Mouse (Mus musculus) intestine, postnatal 0 days (tissue): ENCODE results near the gene C2cd4d. TPM values are rescaled to one million over a fixed set of nuclear protein-coding genes. Genes with fewer than 3 reads are reported as not detected.

Experiments
- ATAC-seq: fragments of 200-750 bp; cut with Nextera tagmentation; 2 replicates; pipeline ENCODE4 v1.8.0; 2017; ENCODE audit warnings: mild to moderate bottlenecking, moderate TSS enrichment, moderate library complexity
- H3K27ac ChIP-seq: fragments of 300-500 bp; sonication (generic); 2 replicates; pipeline ENCODE4 v1.5.1; 2014; ENCODE audit warnings: mild to moderate bottlenecking, low read depth, low read length, moderate library complexity
- H3K27me3 ChIP-seq: fragments of 300-500 bp; sonication (generic); replicated peaks from 2 replicates; pipeline ENCODE4 v1.6.1; 2014; ENCODE audit warnings: low read length, mixed read lengths; ENCODE audit not compliant: control insufficient read depth, insufficient read depth
- H3K36me3 ChIP-seq: fragments of 300-500 bp; sonication (generic); 2 replicates; pipeline ENCODE4 v1.6.1; 2014; ENCODE audit warnings: mild to moderate bottlenecking, moderate library complexity; ENCODE audit not compliant: control insufficient read depth, insufficient read depth
- H3K4me1 ChIP-seq: fragments of 300-500 bp; sonication (generic); replicated peaks from 2 replicates; pipeline ENCODE4 v1.6.1; 2014; ENCODE audit warnings: antibody characterized with exemption, low read length, mixed read lengths; ENCODE audit not compliant: control insufficient read depth, insufficient read depth
- H3K4me2 ChIP-seq: fragments of 300-500 bp; sonication (generic); replicated peaks from 2 replicates; pipeline ENCODE4 v1.6.1; 2014; ENCODE audit warnings: low read depth, mild to moderate bottlenecking, moderate library complexity
- H3K4me3 ChIP-seq: fragments of 300-500 bp; sonication (generic); 2 replicates; pipeline ENCODE4 v1.5.1; 2014; ENCODE audit warnings: low read depth, low read length
- H3K9ac ChIP-seq: fragments of 300-500 bp; sonication (generic); 2 replicates; pipeline ENCODE4 v1.6.1; 2014; ENCODE audit warnings: mild to moderate bottlenecking, low read depth, low read length
- H3K9me3 ChIP-seq: fragments of 300-500 bp; sonication (generic); 2 replicates; pipeline ENCODE4 v1.6.1; 2016; ENCODE audit warnings: mixed run types; ENCODE audit not compliant: control insufficient read depth
- CTCF ChIP-seq: sonication (generic); IDR thresholded peaks from 2 replicates; pipeline ENCODE4 v1.5.1; 2016; ENCODE audit warnings: low read depth, mild to moderate bottlenecking, control low read depth, antibody characterized with exemption, moderate library complexity
- WGBS: fragments of 180-500 bp; shearing (Covaris S2); extraction: QIAGEN DNeasy Blood & Tissue Kit; methylation state at CpG from one replicate; pipeline ENCODE4 v1.1.7; 2014; 5-methylcytosine and 5-hydroxymethylcytosine counted together
- polyA plus RNA-seq: library from polyadenylated mRNA; unstranded; fragments of >200 nt; fragmentation: Nextera tagmentation; extraction: Ambion mirVana; gene quantifications from 2 replicates; pipeline ENCODE4 v1.2.1, GENCODE M21; 2015

Gene C2cd4d
- polyA plus RNA-seq, 1 experiment from 2014 or later = 0.87 TPM

DNA sequence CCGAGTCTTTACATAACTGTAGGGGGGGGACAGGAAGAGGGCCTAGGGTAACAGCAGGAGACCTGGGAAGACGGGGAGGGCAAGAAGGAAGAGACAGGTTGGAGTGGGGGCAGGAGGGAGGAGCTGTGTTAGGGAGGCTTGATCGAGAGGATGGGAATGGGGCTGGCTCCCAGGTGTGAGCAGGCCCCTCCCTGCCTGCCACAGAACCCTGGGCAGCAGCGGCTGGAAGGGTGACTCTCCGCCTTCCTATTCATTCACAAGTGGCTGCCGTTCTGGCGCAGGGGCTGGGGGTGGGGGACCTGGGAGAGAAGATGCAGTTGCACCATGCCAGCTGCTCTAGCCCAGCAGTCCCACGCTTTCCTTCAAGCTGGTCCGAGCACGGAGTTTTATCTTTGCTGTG lies 10.9 kb downstream of the C2cd4d start:
- no peaks in the 10 kb centered on the region for H3K27me3 ChIP-seq
- 5% methylated on average over 10 of the region's 10 CpGs for WGBS
- peak overlapping the region; percentile 53 for H3K9ac ChIP-seq
- peak overlapping the region; percentile 71 for H3K4me2 ChIP-seq
- no peak for TF ChIP-seq CTCF
- peak overlapping the region; percentile 77 for H3K27ac ChIP-seq
- ATAC-seq = peak; percentile 29; the same call in 1 of the 2 replicates
- peak overlapping the region; percentile 53 for H3K4me3 ChIP-seq
- peaks cover 11% of the 10 kb centered on the region; the same call in 1 of the 2 replicates for H3K4me1 ChIP-seq
- H3K36me3 ChIP-seq = peaks cover 6% of the 10 kb centered on the region; the same call in 1 of the 2 replicates
- no peaks in the 10 kb centered on the region for H3K9me3 ChIP-seq

GRCm38 (mm10) chr3:94373597-94374011 lies 11.4 kb downstream of the C2cd4d start:
- Histone ChIP-seq H3K4me2 (peak overlapping the region; percentile 71), H3K36me3 (peaks cover 7% of the 10 kb centered on the region; the same call in 1 of the 2 replicates), H3K9ac (peak overlapping the region; percentile 53), H3K9me3 (no peaks in the 10 kb centered on the region), H3K27ac (peak overlapping the region; percentile 77), H3K4me3 (peak overlapping the region; percentile 53), H3K4me1 (peaks cover 11% of the 10 kb centered on the region; the same call in 1 of the 2 replicates), H3K27me3 (no peaks in the 10 kb centered on the region)
- no peak for TF ChIP-seq CTCF
- peak; percentile 14 for ATAC-seq
- 2% methylated on average over 5 of the region's 5 CpGs for WGBS

GRCm38 (mm10) chr3:94374636-94375035 lies 12.4 kb downstream of the C2cd4d start:
- Histone ChIP-seq H3K9ac (no peak overlapping the region), H3K4me3 (no peak overlapping the region), H3K27ac (no peak overlapping the region), H3K4me1 (peaks cover 11% of the 10 kb centered on the region; the same call in 1 of the 2 replicates), H3K9me3 (no peaks in the 10 kb centered on the region), H3K36me3 (peaks cover 7% of the 10 kb centered on the region; the same call in 1 of the 2 replicates), H3K27me3 (no peaks in the 10 kb centered on the region), H3K4me2 (peak overlapping the region; percentile 71)
- no peak for TF ChIP-seq CTCF
- no peak for ATAC-seq

DNA sequence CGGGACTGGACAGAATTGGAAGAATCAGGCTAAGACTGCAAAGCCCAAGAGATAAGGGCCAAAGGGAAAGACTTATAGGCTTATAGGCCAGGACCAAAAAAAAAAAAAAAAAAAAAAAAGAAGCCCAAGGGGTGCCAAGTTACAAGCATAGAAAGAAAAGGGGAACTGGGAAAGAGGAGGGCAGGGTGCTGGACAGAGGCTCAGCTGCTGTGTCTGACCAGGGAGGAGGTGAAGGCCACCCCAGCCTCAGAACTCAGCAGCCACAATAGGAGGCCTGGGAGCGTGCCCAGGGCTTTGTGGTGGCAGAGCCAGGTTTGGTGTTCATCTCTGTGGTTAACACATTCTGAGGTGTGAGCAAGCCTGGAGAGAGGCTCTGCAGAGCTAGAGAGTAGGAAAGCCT lies 12.9 kb downstream of the C2cd4d start:
- no peak for TF ChIP-seq CTCF
- Histone ChIP-seq H3K4me3 (no peak overlapping the region), H3K27ac (no peak overlapping the region), H3K27me3 (no peaks in the 10 kb centered on the region), H3K9me3 (no peaks in the 10 kb centered on the region), H3K4me2 (peak overlapping the region; percentile 71; the same call in 1 of the 2 replicates), H3K9ac (no peak overlapping the region), H3K36me3 (peaks cover 7% of the 10 kb centered on the region; the same call in 1 of the 2 replicates), H3K4me1 (peaks cover 11% of the 10 kb centered on the region; the same call in 1 of the 2 replicates)
- 74% methylated on average over 2 of the region's 2 CpGs for WGBS
- no peak for ATAC-seq

DNA sequence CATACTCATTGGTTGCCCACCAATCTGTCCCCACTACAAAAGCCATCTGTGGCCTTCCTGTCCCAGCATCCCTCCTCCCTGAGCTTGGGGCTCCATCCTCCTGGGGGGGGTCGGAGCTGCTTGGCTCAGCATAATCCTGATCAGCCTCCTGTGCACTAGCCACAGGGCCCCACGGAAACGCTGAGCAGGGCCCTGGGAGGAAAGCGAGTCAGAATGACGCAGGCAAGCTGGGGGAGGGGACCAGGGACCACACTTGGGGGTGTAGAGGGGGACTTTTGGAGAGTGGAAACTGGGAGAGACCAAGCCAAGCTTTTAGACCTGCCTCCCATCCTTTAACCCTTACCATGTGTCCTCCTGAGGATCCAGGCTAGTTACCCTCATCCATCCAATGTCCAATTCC lies 13.6 kb downstream of the C2cd4d start:
- Histone ChIP-seq H3K9me3 (no peaks in the 10 kb centered on the region), H3K4me3 (no peak overlapping the region), H3K9ac (no peak overlapping the region), H3K4me2 (no peak overlapping the region), H3K4me1 (peaks cover 11% of the 10 kb centered on the region; the same call in 1 of the 2 replicates), H3K27ac (no peak overlapping the region), H3K36me3 (peaks cover 7% of the 10 kb centered on the region; the same call in 1 of the 2 replicates), H3K27me3 (no peaks in the 10 kb centered on the region)
- 57% methylated on average over 5 of the region's 5 CpGs for WGBS
- no peak for TF ChIP-seq CTCF
- ATAC-seq = no peak

GRCm38 (mm10) chr3:94377028-94377923 lies 15.0 kb downstream of the C2cd4d start:
- Histone ChIP-seq H3K9ac (no peak overlapping the region), H3K4me2 (no peak overlapping the region), H3K27me3 (no peaks in the 10 kb centered on the region), H3K4me3 (no peak overlapping the region), H3K36me3 (peaks cover 7% of the 10 kb centered on the region; the same call in 1 of the 2 replicates), H3K27ac (no peak overlapping the region), H3K4me1 (peaks cover 11% of the 10 kb centered on the region; the same call in 1 of the 2 replicates), H3K9me3 (no peaks in the 10 kb centered on the region)
- ATAC-seq = no peak
- 19% methylated on average over 13 of the region's 13 CpGs for WGBS
- TF ChIP-seq CTCF = no peak
